Mouse (Mus musculus) brain, embryonic 14.5 days (tissue): Measurements from ENCODE around the gene Gm21738. TPM values are rescaled to one million over a fixed set of nuclear protein-coding genes. Genes with fewer than 3 reads are reported as not detected.
"Not testable (repeated sequence)": the region's sequence is repeated elsewhere in the genome, so short reads cannot be mapped to it uniquely, and the experiment has no call there.

Experiments used
- DNase-seq: peaks from one replicate; pipeline ENCODE4 v3.0.0-alpha.2; 2011; ENCODE audit warnings: low read depth
- polyA plus RNA-seq: library from polyadenylated mRNA; depleted of rRNA; stranded (reverse); fragments of >200 nt; gene quantifications from 2 replicates; pipeline ENCODE4 v1.2.3, GENCODE M21; 2012; rRNA removed

Gene Gm21738
- polyA plus RNA-seq, result 1.2 and 7.5 TPM in 2 replicates

GRCm38 (mm10) chr14:19418830-19419229 lies at the start of gene Gm21738:
Gm21738 (minus strand) TSS chr14:19418930.
- not testable (repeated sequence) for DNase-seq

GRCm38 (mm10) chr14:19383741-19384140 lies 35.0 kb downstream of the Gm21738 start:
- not testable (repeated sequence) for DNase-seq

Other genes with a start within 250 kb of the Gm21738 start
- 0.10 and 0.18 TPM in 2 replicates for gene Gm2244, start 131.0 kb upstream of the Gm21738 start, polyA plus RNA-seq
- gene Gm2237, start 166.2 kb upstream of the Gm21738 start, polyA plus RNA-seq, result 13.1 and 29.5 TPM in 2 replicates
- gene Gm5458, start 183.7 kb upstream of the Gm21738 start, polyA plus RNA-seq, result not detected in 2 replicates